Mouse (Mus musculus): ENCODE data around the gene Wnt5b.

DNA sequence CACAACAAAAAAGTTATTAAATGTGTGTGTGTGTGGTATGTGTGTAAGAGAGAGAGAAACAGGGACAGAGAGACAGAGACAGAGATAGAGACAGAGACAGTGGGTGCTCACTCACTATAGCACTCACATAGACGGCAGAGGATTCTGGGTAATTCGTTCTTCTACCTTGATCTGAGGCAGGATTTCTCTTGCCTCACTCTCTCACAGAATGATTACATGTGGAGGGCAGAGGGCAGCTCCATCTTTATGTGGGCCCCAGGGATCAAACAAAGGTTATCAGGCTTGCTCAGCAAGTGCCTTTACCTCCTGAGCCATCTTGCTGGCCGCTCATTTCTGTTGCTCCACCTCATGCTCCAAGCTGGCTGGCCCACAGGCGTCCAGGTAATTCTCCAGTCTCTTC lies 109.8 kb downstream of the Wnt5b start:
- no peak for TF ChIP-seq EP300 (optimal IDR thresholded peaks at IDR 0.05)
- no peak for TF ChIP-seq CTCF (IDR thresholded peaks at IDR 0.05; ENCODE audit: low read depth)
